Comparison of ENCODE assay signal across 16 mouse cellular contexts in genomic region chr19:48651617-48652016, GRCm38 (mm10).
DNase-seq lines count a peak whose midpoint lies in the region; ATAC-seq lines count a peak whose summit lies in the region.
"Had no signal": no experiment of that assay in that cellular context is flagged by ENCODE, and none has a peak within 500 bp of the region (broad histone marks: within the 10 kb centered on the region; RNA-seq: fewer than 3 reads in every experiment).

No protein-coding gene starts in this region.

- no peak for ATAC-seq in midbrain, embryonic 11.5 days (ENCODE audit: low FRiP score)
- ATAC-seq in midbrain, embryonic 15.5 days (replicated peaks): no peak
- no peak for ATAC-seq in intestine, embryonic 16.5 days

- DNase-seq in midbrain, embryonic 11.5 days (ENCODE audit: low spot score, missing footprints): peak; percentile 81
- DNase-seq in heart, adult 8-10 months (ENCODE audit: low spot score): peak; percentile 7
- peak; percentile 2 to 5 for DNase-seq in heart, postnatal 14 days
- peak; percentile 26 to 58 for DNase-seq in right cerebral cortex, postnatal 36 days (ENCODE audit: low spot score in 2 of 2)
- DNase-seq in spleen, postnatal 14 days (ENCODE audit: low spot score in 2 of 2): no peak
- DNase-seq: cerebellum, adult 9-11 months; kidney, adult 2 months; liver; lung, postnatal 10 days; midbrain, embryonic 14.5 days had no signal

- WGBS in midbrain, embryonic 11.5 days: 82% methylated on average over 6 of the region's 6 CpGs
- 76% methylated on average over 6 of the region's 6 CpGs for WGBS in midbrain, embryonic 15.5 days
- 70% methylated on average over 6 of the region's 6 CpGs for WGBS in intestine, embryonic 16.5 days

- H3K9me3 ChIP-seq in midbrain, embryonic 11.5 days (ENCODE audit: control insufficient read depth, low read length): no peaks in the 10 kb centered on the region
- H3K9me3 ChIP-seq in midbrain, embryonic 15.5 days: no peaks in the 10 kb centered on the region
- no peaks in the 10 kb centered on the region for H3K9me3 ChIP-seq in intestine, embryonic 16.5 days (ENCODE audit: control insufficient read depth, low read length)
- H3K9me3 ChIP-seq: embryonic facial prominence, embryonic 12.5 days; hindbrain, embryonic 12.5 days; neural tube, embryonic 15.5 days had no signal

- H3K4me1 ChIP-seq in midbrain, embryonic 11.5 days (ENCODE audit: control insufficient read depth, insufficient read depth, low read length): no peaks in the 10 kb centered on the region
- peaks cover 3% of the 10 kb centered on the region; the same call in 1 of the 2 replicates for H3K4me1 ChIP-seq in midbrain, embryonic 15.5 days
- no peaks in the 10 kb centered on the region for H3K4me1 ChIP-seq in intestine, embryonic 16.5 days (ENCODE audit: control insufficient read depth, insufficient read depth, low read length)
- H3K4me1 ChIP-seq: embryonic facial prominence, embryonic 12.5 days; hindbrain, embryonic 12.5 days; neural tube, embryonic 15.5 days had no signal

- no peaks in the 10 kb centered on the region for H3K36me3 ChIP-seq in midbrain, embryonic 11.5 days (ENCODE audit: control insufficient read depth, insufficient read depth, low read length)
- no peaks in the 10 kb centered on the region for H3K36me3 ChIP-seq in midbrain, embryonic 15.5 days (replicated peaks)
- no peaks in the 10 kb centered on the region for H3K36me3 ChIP-seq in intestine, embryonic 16.5 days (ENCODE audit: control insufficient read depth, insufficient read depth, low read length)
- H3K36me3 ChIP-seq: embryonic facial prominence, embryonic 12.5 days; hindbrain, embryonic 12.5 days; neural tube, embryonic 15.5 days had no signal

- H3K27ac ChIP-seq in midbrain, embryonic 11.5 days (ENCODE audit: low read depth, low read length): no peak overlapping the region
- H3K27ac ChIP-seq in midbrain, embryonic 15.5 days: no peak overlapping the region
- no peak overlapping the region for H3K27ac ChIP-seq in intestine, embryonic 16.5 days (ENCODE audit: low read length)
- H3K27ac ChIP-seq: embryonic facial prominence, embryonic 12.5 days; hindbrain, embryonic 12.5 days; neural tube, embryonic 15.5 days; stomach, postnatal 0 days had no signal

- H3K4me2 ChIP-seq in midbrain, embryonic 11.5 days: no peak overlapping the region
- no peak overlapping the region for H3K4me2 ChIP-seq in midbrain, embryonic 15.5 days
- no peak overlapping the region for H3K4me2 ChIP-seq in intestine, embryonic 16.5 days (ENCODE audit: low read depth, low read length)
- H3K4me2 ChIP-seq: embryonic facial prominence, embryonic 12.5 days; hindbrain, embryonic 12.5 days; neural tube, embryonic 15.5 days had no signal

- intact Hi-C loops in heart, postnatal 14 days (cut with DNase I): no loop called here

- H3K4me3 ChIP-seq in midbrain, embryonic 11.5 days (ENCODE audit: low read depth, low read length): no peak overlapping the region
- H3K4me3 ChIP-seq in midbrain, embryonic 15.5 days: no peak overlapping the region
- no peak overlapping the region for H3K4me3 ChIP-seq in intestine, embryonic 16.5 days (ENCODE audit: low read length)
- H3K4me3 ChIP-seq: embryonic facial prominence, embryonic 12.5 days; hindbrain, embryonic 12.5 days; neural tube, embryonic 15.5 days had no signal

- H3K9ac ChIP-seq in midbrain, embryonic 11.5 days (ENCODE audit: low read length): no peak overlapping the region
- H3K9ac ChIP-seq in midbrain, embryonic 15.5 days: no peak overlapping the region
- H3K9ac ChIP-seq in intestine, embryonic 16.5 days (ENCODE audit: low read depth, low read length): no peak overlapping the region
- H3K9ac ChIP-seq: embryonic facial prominence, embryonic 12.5 days; hindbrain, embryonic 12.5 days; neural tube, embryonic 15.5 days had no signal

- no peaks in the 10 kb centered on the region for H3K27me3 ChIP-seq in midbrain, embryonic 11.5 days (ENCODE audit: control insufficient read depth, insufficient read depth, low read length)
- H3K27me3 ChIP-seq in midbrain, embryonic 15.5 days (replicated peaks): no peaks in the 10 kb centered on the region
- H3K27me3 ChIP-seq in intestine, embryonic 16.5 days (replicated peaks; ENCODE audit: control insufficient read depth, insufficient read depth, low read length): no peaks in the 10 kb centered on the region
- H3K27me3 ChIP-seq: embryonic facial prominence, embryonic 12.5 days; hindbrain, embryonic 12.5 days; neural tube, embryonic 15.5 days had no signal

Comparison
In these comparisons a context has a peak if more than half of its experiments do, and no peak if none do; other contexts are left out.
1. DNase-seq: peak in midbrain, embryonic 11.5 days (single experiment), heart, adult 8-10 months (single experiment), heart, postnatal 14 days (2 of 2) and right cerebral cortex, postnatal 36 days (2 of 2); none in spleen, postnatal 14 days (0 of 2).